30 mouse cellular contexts compared by ENCODE assay signal in the genomic region with DNA sequence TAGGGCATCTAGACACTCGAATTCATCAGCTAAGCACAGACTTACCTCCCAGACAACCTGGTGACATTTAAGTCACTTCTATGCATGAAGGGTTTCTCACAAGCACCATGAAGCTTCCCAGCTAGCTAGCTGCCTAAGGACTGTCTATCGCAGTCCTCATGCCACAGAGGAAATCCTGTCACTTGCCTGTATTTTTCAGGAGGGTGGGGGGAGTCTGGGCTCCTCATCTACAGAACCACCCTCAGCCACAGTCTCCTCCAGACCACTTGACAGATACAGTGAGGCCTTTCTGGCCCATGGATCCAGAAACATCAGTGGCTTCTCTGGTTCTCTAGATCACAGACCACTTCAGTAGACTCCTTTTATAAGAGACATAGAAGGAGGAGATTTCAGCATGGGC. TPM values are rescaled to one million over a fixed set of nuclear protein-coding genes. Genes with fewer than 3 reads are reported as not detected.
"Had no signal": no experiment of that assay in that cellular context is flagged by ENCODE, and none has a peak within 500 bp of the region (broad histone marks: within the 10 kb centered on the region; RNA-seq: fewer than 3 reads in every experiment).

No protein-coding gene starts in this region.

- H3K9me3 ChIP-seq: limb, embryonic 10.5 days; limb, embryonic 12.5 days; limb, embryonic 13.5 days; limb, embryonic 15.5 days; liver, embryonic 12.5 days; liver, embryonic 13.5 days; liver, embryonic 15.5 days; lung, embryonic 15.5 days; midbrain, embryonic 10.5 days; midbrain, embryonic 12.5 days; midbrain, embryonic 13.5 days; midbrain, embryonic 15.5 days had no signal

- ATAC-seq: liver, embryonic 12.5 days; liver, postnatal 0 days; lung, postnatal 0 days; midbrain, embryonic 13.5 days; midbrain, embryonic 15.5 days; midbrain, embryonic 16.5 days had no signal

- H3K27ac ChIP-seq: left cerebral cortex, adult 2 months; limb, embryonic 10.5 days; limb, embryonic 12.5 days; limb, embryonic 13.5 days; limb, embryonic 15.5 days; liver, embryonic 12.5 days; liver, embryonic 13.5 days; liver, embryonic 14.5 days; liver, embryonic 15.5 days; lung, embryonic 15.5 days; macrophage; midbrain, embryonic 10.5 days; midbrain, embryonic 12.5 days; midbrain, embryonic 13.5 days; midbrain, embryonic 15.5 days had no signal

- H3K27me3 ChIP-seq: limb, embryonic 13.5 days; limb, embryonic 15.5 days; liver, embryonic 12.5 days; liver, embryonic 13.5 days; liver, embryonic 15.5 days; lung, embryonic 15.5 days; midbrain, embryonic 12.5 days; midbrain, embryonic 13.5 days; midbrain, embryonic 15.5 days had no signal

- H3K4me1 ChIP-seq: limb, embryonic 10.5 days; limb, embryonic 12.5 days; limb, embryonic 13.5 days; limb, embryonic 15.5 days; liver, embryonic 13.5 days; liver, embryonic 15.5 days; midbrain, embryonic 10.5 days; midbrain, embryonic 12.5 days; midbrain, embryonic 13.5 days; midbrain, embryonic 15.5 days had no signal

- H3K4me3 ChIP-seq: left cerebral cortex, adult 2 months; limb, embryonic 10.5 days; limb, embryonic 12.5 days; limb, embryonic 13.5 days; limb, embryonic 15.5 days; liver, embryonic 12.5 days; liver, embryonic 13.5 days; liver, embryonic 15.5 days; lung, embryonic 15.5 days; midbrain, embryonic 10.5 days; midbrain, embryonic 12.5 days; midbrain, embryonic 13.5 days; midbrain, embryonic 15.5 days; myocyte had no signal

- H3K36me3 ChIP-seq: limb, embryonic 15.5 days; liver, embryonic 12.5 days; liver, embryonic 13.5 days; liver, embryonic 15.5 days; lung, embryonic 15.5 days; midbrain, embryonic 10.5 days; midbrain, embryonic 12.5 days; midbrain, embryonic 13.5 days; midbrain, embryonic 15.5 days had no signal

- DNase-seq: left cerebral cortex, postnatal 4 days; liver; liver, embryonic 13.5 days; liver, postnatal 0 days; lung, adult 18-20 months; lung, adult 2 months; lung, embryonic 14.5 days; lung, postnatal 10 days; lung, postnatal 14 days; lung, postnatal 36 days; lung, postnatal 4 days; midbrain, embryonic 14.5 days had no signal

RNA-seq across cellular contexts. Expression of gene Serpine2, which starts 14.1 kb away (rescaled TPM):
- total RNA-seq: monocyte, adult 5-6 weeks had no signal
